Mouse (Mus musculus) cerebellum, adult 9-11 months (tissue): Measurements from ENCODE around the gene Faf2.

Experiments
- DNase-seq: peaks from one replicate; pipeline ENCODE4 v3.0.0; 2022

Gene Faf2

GRCm38 (mm10) chr13:54607204-54607603 lies 14.4 kb upstream of the Faf2 start:
- peak; percentile 36 for DNase-seq

DNA sequence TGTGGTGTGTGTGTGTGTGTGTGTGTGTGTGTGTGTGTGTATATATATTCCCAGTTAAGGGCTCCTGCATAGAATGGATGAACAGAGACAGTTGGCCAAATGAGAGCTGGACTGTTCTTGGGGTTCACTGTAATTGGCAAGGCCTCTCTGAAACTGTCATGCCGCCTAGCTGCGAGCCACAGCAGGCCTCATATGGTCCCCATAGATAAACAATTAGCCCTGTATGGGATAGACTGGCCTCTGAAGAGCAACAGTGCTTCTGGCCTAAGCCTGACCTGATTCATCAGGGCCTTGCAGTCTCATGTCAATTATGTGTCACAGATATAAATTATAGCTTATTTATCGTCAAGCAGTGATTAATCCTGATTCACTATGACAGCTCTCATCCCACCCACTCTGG lies 13.6 kb upstream of the Faf2 start:
- DNase-seq, result peak; percentile 36

- DNase-seq, result peak; percentile 78
Observed at GRCm38 (mm10) chr13:54608666-54609065, 12.9 kb upstream of the Faf2 start.

DNA sequence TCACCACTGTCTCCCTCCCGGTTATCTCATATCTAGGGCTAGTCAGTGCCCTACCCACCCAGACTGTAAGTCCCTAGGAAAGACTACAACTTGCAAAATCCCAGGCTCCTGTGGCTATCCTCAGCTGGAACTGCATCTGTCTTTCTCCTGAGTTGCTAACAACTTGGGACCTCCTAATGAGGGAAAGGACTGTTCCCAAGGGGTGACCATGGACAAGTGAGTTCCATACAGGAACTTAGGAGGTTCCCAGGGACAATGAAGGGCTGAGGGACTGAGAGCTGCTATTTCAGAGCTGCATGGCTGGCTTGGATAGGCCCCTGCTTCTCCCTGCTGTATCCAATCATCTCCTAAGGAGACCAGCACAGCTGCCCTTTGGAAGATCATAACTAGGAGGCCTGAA lies 12.3 kb upstream of the Faf2 start:
- DNase-seq, result peak; percentile 40

- DNase-seq, result no peak
Observed at GRCm38 (mm10) chr13:54610613-54610971, 11.0 kb upstream of the Faf2 start.

DNA sequence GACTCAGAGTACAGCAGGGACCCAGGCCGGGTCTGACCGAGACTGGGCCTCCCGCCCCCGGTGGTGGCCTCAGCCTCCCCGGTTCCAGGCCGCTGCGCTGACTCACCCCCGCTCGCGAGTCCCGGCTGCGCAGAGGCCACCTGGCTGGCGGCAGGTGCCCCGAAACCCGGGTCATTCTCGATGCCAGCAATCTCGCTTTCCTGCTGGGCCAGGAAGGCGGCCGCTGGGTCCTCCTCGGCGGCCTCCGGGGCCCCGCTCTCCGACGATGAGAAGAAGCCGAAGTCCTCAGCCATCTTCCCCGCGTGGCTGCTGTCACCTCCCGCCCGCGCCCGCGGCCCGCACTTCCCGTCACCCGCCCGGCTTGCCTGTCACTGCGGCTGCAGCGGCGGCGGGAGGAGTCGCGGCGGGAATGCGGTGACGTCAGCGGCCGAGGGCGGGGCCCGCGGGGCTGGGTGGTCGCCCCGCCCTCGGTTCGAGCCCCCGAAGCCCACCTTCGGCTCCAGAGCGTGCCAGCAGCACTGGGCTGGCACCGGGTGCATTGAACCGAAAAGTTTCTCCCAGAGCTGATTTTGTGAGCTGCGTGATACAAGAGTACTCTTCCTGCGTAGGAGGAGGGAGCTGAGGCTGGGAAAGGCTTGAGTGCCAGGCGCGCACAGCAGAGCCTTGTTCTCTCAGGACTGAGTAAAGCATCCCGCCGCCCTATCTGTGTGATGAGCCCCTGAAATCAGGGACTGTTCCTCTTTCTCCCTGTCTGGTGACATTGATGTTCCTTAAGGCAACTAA lies 10.4 kb upstream of the Faf2 start, which contains the start of gene Cltb:
Gene Cltb (minus strand): TSS at position 373 of the 783 bp plus-strand sequence.
- peak; percentile 93 for DNase-seq

GRCm38 (mm10) chr13:54613141-54613540 lies 8.4 kb upstream of the Faf2 start:
- peak; percentile 33 for DNase-seq

GRCm38 (mm10) chr13:54616307-54616706 lies 5.3 kb upstream of the Faf2 start:
- DNase-seq, result no peak

- DNase-seq, result no peak
Observed at GRCm38 (mm10) chr13:54616998-54617397, 4.6 kb upstream of the Faf2 start.

DNA sequence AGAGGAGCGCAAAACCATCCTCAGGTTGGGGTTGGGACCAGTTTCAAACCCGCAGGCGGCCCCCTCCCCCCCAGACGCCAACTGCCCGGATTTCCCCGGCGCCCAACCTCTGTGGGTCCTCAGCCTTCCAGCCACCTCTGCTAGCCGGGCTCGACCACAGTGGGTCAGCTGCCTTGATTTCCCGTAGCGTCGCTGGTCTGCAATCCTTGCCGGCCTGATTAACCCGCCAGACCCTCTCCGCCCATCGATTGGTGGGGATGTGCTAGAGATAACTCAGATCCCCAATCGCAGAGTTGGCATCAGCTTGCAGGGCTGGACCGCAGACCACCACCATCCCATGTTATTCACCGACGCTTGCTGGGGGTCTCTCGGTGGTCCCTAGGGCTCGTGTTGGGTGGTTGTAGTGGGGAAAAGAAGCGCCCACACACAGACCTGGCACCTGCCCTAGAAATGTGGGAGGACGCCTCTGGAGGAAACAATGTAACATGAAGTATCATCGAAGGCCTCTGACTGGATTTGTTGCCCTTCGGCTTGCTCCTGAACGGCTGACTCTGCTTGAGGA lies 457 bp downstream of the Faf2 start:
- DNase-seq, result peak; percentile 72

GRCm38 (mm10) chr13:54629128-54629527 lies 7.5 kb downstream of the Faf2 start:
- DNase-seq, result no peak

DNA sequence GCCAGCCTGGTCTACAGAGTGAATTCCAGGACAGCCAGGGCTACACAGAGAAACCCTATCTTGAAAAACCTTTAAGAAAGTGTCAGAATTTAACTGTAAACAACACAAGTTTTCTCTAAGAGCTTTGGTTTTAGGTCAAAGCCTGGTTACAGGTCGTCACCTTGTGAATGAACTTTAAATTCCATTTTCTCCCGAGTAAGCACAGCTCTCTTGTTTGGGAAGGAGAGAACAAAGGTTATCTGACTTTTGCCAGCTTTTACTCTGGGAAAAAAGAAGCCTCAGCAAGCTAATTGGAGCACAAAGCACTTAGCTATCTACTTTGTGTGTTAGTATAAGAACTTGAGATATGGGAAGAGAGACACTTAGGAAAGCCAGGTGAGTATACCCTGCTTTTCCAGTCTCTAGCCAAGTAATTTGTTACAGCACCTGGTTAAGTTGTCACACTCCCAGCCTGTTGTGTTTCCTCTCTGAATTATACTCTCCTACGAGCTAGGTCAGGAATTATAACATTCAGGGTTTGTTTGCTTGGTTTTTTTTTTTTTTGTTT lies 11.2 kb downstream of the Faf2 start:
- no peak for DNase-seq

GRCm38 (mm10) chr13:54635011-54635410 lies 13.4 kb downstream of the Faf2 start:
- no peak for DNase-seq

DNA sequence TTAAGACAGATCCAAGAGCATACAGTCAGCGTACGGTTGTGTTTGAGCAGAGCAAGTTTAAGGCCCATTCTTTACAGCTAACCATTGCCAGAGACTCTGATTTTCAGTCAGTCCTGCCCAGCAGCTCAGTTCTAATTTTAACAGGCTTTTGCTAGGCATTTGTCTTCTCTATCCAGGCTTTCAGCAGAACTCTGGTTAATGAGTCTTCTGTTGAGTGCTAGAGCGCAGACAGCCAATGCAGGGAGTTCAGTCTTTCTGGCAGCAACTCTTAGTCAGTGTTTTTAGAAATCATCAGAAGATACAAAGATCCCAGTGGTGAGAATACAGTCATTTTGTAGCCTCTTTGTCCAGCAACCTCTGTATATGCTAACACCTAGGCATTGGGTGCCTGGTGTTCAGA lies 28.9 kb downstream of the Faf2 start:
- DNase-seq, result no peak

DNA sequence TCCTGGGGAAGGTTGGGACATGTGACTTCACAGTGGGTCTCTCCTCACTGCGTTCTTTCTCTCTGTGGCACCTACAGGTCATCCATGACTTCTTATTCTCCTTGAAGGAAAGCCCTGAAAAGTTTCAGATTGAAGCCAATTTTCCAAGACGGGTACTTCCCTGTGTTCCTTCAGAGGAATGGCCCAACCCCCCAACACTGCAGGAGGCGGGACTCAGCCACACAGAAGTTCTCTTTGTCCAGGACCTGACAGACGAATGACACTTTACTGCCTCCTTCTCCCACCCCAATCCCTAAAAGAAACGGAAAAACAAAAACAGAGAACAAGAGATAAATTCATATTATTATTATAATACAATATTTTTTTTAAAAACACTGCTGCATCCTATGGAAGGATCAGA lies 39.3 kb downstream of the Faf2 start:
- no peak for DNase-seq

DNA sequence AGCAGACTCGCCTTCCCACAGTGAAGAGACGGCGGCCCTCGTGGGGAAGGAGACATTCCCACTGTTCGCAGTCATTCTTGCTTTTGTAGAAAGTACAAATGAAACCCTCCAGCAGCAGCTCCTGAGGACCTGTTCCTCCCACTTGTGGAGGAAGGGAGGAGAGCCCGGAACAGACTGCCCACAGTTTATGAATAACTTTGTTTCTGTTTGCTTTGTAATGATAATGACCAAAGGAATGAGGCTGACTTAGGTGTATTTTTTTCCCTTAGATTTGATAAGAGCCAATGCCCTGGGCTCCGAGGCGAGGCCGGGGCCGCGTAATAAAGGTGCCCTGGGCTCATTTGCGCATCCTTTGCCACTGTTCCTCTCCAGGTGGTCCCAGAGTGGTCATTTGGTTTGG lies 39.8 kb downstream of the Faf2 start:
- no peak for DNase-seq

DNA sequence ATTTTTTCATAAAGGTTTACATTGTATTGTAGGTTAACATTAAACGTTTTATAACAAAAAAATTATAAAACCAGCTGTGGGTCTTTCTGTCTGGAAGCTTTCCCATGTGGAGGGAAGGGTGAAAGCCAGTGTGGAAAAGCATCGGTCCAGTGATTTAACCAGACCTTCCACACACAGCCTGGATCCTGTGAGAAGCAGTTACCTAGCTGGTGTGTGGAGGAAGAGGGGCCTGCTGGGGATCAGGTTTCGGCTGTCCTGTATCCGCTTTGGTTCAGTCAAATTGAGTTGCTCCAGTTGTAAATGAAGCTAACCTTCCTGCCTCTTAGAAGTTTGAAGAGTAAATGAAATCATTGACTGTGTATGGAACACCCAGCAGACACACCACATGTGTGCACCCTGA lies 42.4 kb downstream of the Faf2 start:
- DNase-seq, result no peak

DNA sequence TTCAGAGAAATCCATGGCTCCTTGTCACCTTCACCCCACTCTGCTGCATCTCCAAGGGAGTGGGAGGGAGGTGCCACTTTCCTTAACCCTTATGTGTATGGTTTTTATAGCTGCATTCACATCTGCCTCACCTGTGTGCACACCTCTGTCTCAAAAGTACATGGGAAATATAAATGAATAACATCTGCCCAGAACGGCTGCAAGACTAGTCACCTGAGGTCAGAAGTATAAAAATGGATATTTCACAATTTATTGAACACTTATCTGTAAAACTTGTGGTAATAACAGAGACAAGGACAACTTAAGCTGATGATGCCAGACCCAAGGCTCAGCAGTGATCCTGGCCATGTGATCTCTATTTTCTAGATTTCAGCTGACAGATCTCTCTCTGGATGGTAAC lies 42.9 kb downstream of the Faf2 start:
- DNase-seq, result no peak

DNA sequence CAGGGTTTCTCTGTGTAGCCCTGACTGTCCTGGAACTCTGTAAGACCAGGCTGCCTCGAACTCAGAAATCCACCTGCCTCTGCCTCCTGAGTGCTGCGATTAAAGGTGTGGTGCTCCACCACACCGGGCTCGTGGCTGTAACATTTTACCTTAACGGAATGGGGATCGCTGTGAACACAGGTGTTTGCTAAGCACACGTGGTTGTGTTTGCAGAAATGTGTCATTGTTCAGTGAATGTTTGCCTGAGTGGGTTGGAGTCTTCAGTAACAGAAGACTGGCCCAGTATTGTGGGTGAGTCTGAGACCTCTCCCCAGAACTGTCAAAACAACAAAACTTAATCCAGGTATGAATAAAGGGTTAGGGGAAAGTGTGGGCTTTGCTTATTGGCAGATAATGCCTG lies 43.5 kb downstream of the Faf2 start:
- DNase-seq, result no peak

GRCm38 (mm10) chr13:54670491-54670890 lies 48.9 kb downstream of the Faf2 start:
- no peak for DNase-seq

DNA sequence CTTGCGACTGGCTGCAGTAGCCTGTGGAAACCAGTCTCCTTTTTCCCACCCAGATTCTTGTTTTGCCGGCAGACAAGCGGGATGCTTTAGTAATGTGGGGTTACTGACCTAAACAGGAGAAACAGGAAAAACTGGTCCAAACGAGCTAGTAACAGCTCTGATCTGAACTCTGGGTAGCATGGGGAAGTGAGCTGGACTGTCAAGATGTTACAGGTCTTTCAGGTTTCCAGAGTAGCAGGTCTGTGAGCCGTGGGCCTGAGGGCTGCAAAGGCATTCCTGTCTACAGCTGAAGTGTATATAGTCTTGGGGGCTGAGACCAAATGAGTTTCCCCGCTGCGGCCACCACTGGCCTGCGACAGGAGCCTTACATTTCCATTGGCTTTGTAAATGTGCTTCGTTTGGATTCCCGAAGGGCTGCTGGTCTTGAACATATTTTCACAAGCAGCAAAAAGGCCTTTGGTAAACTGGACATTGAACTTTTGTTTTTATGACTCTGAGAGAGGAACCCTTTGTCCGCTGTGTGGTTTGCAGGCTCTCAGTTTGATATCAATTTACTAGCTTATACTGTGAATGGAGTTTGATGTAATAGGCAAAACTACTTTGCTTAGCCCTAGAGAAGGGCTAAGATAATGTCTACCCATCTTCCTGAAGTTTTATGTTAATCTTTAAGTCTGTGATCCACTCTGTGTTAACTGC lies 54.5 kb downstream of the Faf2 start:
- no peak for DNase-seq

GRCm38 (mm10) chr13:54678263-54678662 lies 56.7 kb downstream of the Faf2 start:
- no peak for DNase-seq

GRCm38 (mm10) chr13:54680184-54680853 lies 58.7 kb downstream of the Faf2 start:
- no peak for DNase-seq
